Mouse (Mus musculus): ENCODE measurements around the gene Sys1.

- no peak for TF ChIP-seq CTCF (IDR thresholded peaks at IDR 0.05; ENCODE audit: extremely low read depth, insufficient read depth, insufficient read length, insufficient replicate concordance)
- no peak for TF ChIP-seq POLR2A (IDR thresholded peaks at IDR 0.05; ENCODE audit: low read depth, low read length)
These were observed 66.6 kb downstream of the Sys1 start for GRCm38 (mm10) chr2:164523301-164523773.

Measured in spleen, adult 2 months (tissue).